ENCODE assay signal across 24 mouse cellular contexts in genomic region chr2:72260704-72261103, GRCm38 (mm10). TPM values are rescaled to one million over a fixed set of nuclear protein-coding genes. Genes with fewer than 3 reads are reported as not detected.
A peak's percentile ranks its signal among the peaks of the same experiment; 100 is the strongest.
DNase-seq lines count a peak whose midpoint lies in the region; ATAC-seq and TF ChIP-seq lines count a peak whose summit lies in the region.
"Had no signal": no experiment of that assay in that cellular context is flagged by ENCODE, and none has a peak within 500 bp of the region (broad histone marks: within the 10 kb centered on the region; RNA-seq: fewer than 3 reads in every experiment).

No protein-coding gene starts in this region.

- no peak for TF ChIP-seq CTCF in lung, postnatal 0 days (IDR thresholded peaks at IDR 0.05)
- TF ChIP-seq CTCF in lung, adult 2 months (IDR thresholded peaks at IDR 0.05; ENCODE audit: insufficient read depth, low read length) = no peak

- no peaks in the 10 kb centered on the region for H3K4me1 ChIP-seq in lung, postnatal 0 days (ENCODE audit: insufficient read depth, low read depth, low read length)
- H3K4me1 ChIP-seq in lung, adult 2 months (ENCODE audit: control insufficient read depth, insufficient read depth, low read length) = no peaks in the 10 kb centered on the region
- H3K4me1 ChIP-seq: limb, embryonic 12.5 days; neural tube, embryonic 13.5 days had no signal

- DNase-seq in lung, postnatal 0 days (ENCODE audit: low spot score) = peak; percentile 43
- DNase-seq in lung, adult 2 months = no peak
- DNase-seq in 416B (ENCODE audit: low read depth) = peak; percentile 40
- peak; percentile 9 for DNase-seq in c-Kit-positive CD71-negative TER-119-negative erythroid progenitor cells, embryonic 14.5 days (ENCODE audit: low read depth)
- no peak for DNase-seq in layer of hippocampus, adult 18-20 months (ENCODE audit: low spot score in 2 of 2)
- no peak for DNase-seq in ovary, adult 18-20 months (ENCODE audit: low spot score)
- DNase-seq: adrenal gland, adult 8-10 months; cerebellum, adult 9-10 months; heart, postnatal 10 days; kidney, adult 9 months; kidney, postnatal 14 days; midbrain, embryonic 14.5 days; thymus, postnatal 14 days had no signal

- ATAC-seq in lung, postnatal 0 days = no peak
- ATAC-seq in megakaryocyte progenitor cell, adult 5-6 weeks (replicated peaks; ENCODE audit: poor library complexity) = peak; percentile 95
- ATAC-seq: activated CD4-positive, CD25-positive, alpha-beta regulatory T cell, adult 4 months; forebrain, embryonic 14.5 days; hindbrain, postnatal 0 days; intestine, embryonic 16.5 days had no signal

- no peak overlapping the region for H3K4me3 ChIP-seq in lung, postnatal 0 days (ENCODE audit: low read depth, low read length)
- no peak overlapping the region for H3K4me3 ChIP-seq in lung, adult 2 months (replicated peaks; ENCODE audit: extremely low read depth, low read depth, low read length)
- H3K4me3 ChIP-seq: embryonic facial prominence, embryonic 15.5 days; heart, embryonic 12.5 days; limb, embryonic 12.5 days; liver, embryonic 15.5 days; myocyte; neural tube, embryonic 13.5 days had no signal

- 75% methylated on average over 1 of the region's 1 CpGs for WGBS in lung, postnatal 0 days
- whole genome bisulfite sequencing in lung, adult 2 months = 84% methylated on average over 1 of the region's 1 CpGs

- no peak for TF ChIP-seq EP300 in lung, postnatal 0 days (IDR thresholded peaks at IDR 0.05)

- no peak overlapping the region for H3K9ac ChIP-seq in lung, postnatal 0 days (replicated peaks; ENCODE audit: low read depth)
- H3K9ac ChIP-seq: embryonic facial prominence, embryonic 15.5 days; heart, embryonic 12.5 days; limb, embryonic 12.5 days; liver, embryonic 15.5 days; neural tube, embryonic 13.5 days had no signal

- no peaks in the 10 kb centered on the region for H3K36me3 ChIP-seq in lung, postnatal 0 days (ENCODE audit: insufficient read depth, low read length)
- H3K36me3 ChIP-seq: embryonic facial prominence, embryonic 15.5 days; heart, embryonic 12.5 days; limb, embryonic 12.5 days; liver, embryonic 15.5 days; neural tube, embryonic 13.5 days had no signal

- H3K4me2 ChIP-seq in lung, postnatal 0 days (replicated peaks; ENCODE audit: low read depth, low read length) = no peak overlapping the region
- H3K4me2 ChIP-seq: embryonic facial prominence, embryonic 15.5 days; heart, embryonic 12.5 days; limb, embryonic 12.5 days; liver, embryonic 15.5 days; neural tube, embryonic 13.5 days had no signal

- no peak overlapping the region for H3K27ac ChIP-seq in lung, postnatal 0 days (ENCODE audit: low read length)
- H3K27ac ChIP-seq: embryonic facial prominence, embryonic 15.5 days; hindbrain, postnatal 0 days; limb, embryonic 12.5 days; liver, embryonic 15.5 days; neural tube, embryonic 13.5 days had no signal

- H3K9me3 ChIP-seq in lung, postnatal 0 days (ENCODE audit: low read length) = no peaks in the 10 kb centered on the region
- H3K9me3 ChIP-seq: embryonic facial prominence, embryonic 15.5 days; heart, embryonic 12.5 days; limb, embryonic 12.5 days; liver, embryonic 15.5 days; neural tube, embryonic 13.5 days had no signal

- TF ChIP-seq POLR2A in lung, adult 2 months (IDR thresholded peaks at IDR 0.05; ENCODE audit: borderline replicate concordance, extremely low read depth, low read depth, low read length) = no peak

- H3K27me3 ChIP-seq in lung, postnatal 0 days (replicated peaks; ENCODE audit: insufficient read depth, low read length) = no peaks in the 10 kb centered on the region
- H3K27me3 ChIP-seq: embryonic facial prominence, embryonic 15.5 days; heart, embryonic 12.5 days; limb, embryonic 12.5 days; liver, embryonic 15.5 days; neural tube, embryonic 13.5 days had no signal

RNA-seq across cellular contexts. Expression of gene Map3k20, which starts 24.7 kb away (rescaled TPM):
- 18.5 and 19.4 TPM in 2 replicates for polyA plus RNA-seq in lung, postnatal 0 days (2015; fragmentation: Nextera tagmentation; extraction: Ambion mirVana)
- polyA plus RNA-seq in lung, adult 2 months (2012; rRNA removed) = 20.3 and 35.9 TPM in 2 replicates
- total RNA-seq in megakaryocyte progenitor cell, adult 5-6 weeks (2015) = 76.0 and 84.5 TPM in 2 replicates
- 57.9 and 61.8 TPM in 2 replicates for total RNA-seq in megakaryocyte progenitor cell, adult 5-6 weeks (2017)
- total RNA-seq in layer of hippocampus, adult 18-20 months (2021) = 10 to 100 TPM; 12.6 to 16.8 TPM

Comparison
In these comparisons a context has a peak if more than half of its experiments do, and no peak if none do; other contexts are left out.
1. DNase-seq: peak in lung, postnatal 0 days (single experiment), 416B (single experiment) and c-Kit-positive CD71-negative TER-119-negative erythroid progenitor cells, embryonic 14.5 days (single experiment); none in lung, adult 2 months (single experiment), layer of hippocampus, adult 18-20 months (0 of 2) and ovary, adult 18-20 months (single experiment).